Mouse (Mus musculus): ENCODE measurements at regions not wholly inside any gene's neighbourhood (a gene's known extent, or its start where the extent isn't known, plus 50 kb on each side); places are given as distances from the start of the nearest gene placed in this dataset.

DNA sequence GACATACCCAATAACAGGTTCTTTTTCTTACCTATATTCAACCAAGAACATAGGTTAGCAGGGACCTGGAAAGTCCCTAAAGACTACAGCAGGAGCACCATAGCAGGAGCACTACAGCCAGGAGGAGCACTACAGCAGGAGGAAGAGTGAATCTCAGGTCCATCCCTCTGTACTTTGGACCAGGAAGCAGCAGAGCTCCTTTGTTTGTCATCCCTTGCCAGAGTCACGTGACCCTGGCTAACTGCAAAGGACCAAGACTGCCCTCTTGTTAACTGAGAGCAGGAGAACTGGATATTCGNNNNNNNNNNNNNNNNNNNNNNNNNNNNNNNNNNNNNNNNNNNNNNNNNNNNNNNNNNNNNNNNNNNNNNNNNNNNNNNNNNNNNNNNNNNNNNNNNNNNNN lies 172.2 kb upstream of the Samsn1 start:
- no peak overlapping the region for H3K9ac ChIP-seq (replicated peaks; ENCODE audit: low read depth)
- DNase-seq (ENCODE audit: low spot score): no peak
- H3K4me3 ChIP-seq (ENCODE audit: low read depth, low read length): no peak overlapping the region
- H3K27ac ChIP-seq (ENCODE audit: low read length): no peak overlapping the region
- TF ChIP-seq CTCF (IDR thresholded peaks at IDR 0.05) (no peak), EP300 (IDR thresholded peaks at IDR 0.05) (no peak)
- ATAC-seq: no peak
- H3K4me2 ChIP-seq (replicated peaks; ENCODE audit: low read depth, low read length): no peak overlapping the region
- no peaks in the 10 kb centered on the region for H3K36me3 ChIP-seq (ENCODE audit: insufficient read depth, low read length)
- no peaks in the 10 kb centered on the region for H3K9me3 ChIP-seq (ENCODE audit: low read length)
- WGBS: 56% methylated on average over 2 of the region's 2 CpGs
- H3K4me1 ChIP-seq (ENCODE audit: insufficient read depth, low read depth, low read length): no peaks in the 10 kb centered on the region
- H3K27me3 ChIP-seq (replicated peaks; ENCODE audit: insufficient read depth, low read length): no peaks in the 10 kb centered on the region

DNA sequence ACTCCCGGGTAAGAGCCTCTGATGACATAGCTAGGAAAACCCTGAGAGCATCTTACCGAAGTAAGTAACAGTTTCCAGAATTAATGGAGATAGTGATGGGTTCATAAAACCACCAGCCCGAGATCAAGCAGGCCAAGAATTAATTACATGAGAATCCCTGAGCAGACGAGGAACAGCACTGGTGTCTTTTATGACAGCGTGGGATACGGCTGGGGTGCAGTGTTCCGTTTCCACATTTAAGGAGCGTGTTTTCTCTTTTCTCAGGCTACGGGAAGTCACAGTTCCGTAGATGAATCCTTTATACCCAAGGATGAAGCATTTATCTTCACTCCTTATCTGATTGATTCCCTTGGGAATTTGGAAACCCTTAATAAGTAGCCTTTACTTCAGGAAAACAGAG lies 169.1 kb upstream of the Samsn1 start:
- ATAC-seq (no peak), DNase-seq (ENCODE audit: low spot score) (no peak)
- H3K4me3 ChIP-seq (ENCODE audit: low read depth, low read length): no peak overlapping the region
- TF ChIP-seq CTCF (IDR thresholded peaks at IDR 0.05): no peak
- no peak for TF ChIP-seq EP300 (IDR thresholded peaks at IDR 0.05)
- no peaks in the 10 kb centered on the region for H3K27me3 ChIP-seq (replicated peaks; ENCODE audit: insufficient read depth, low read length)
- no peaks in the 10 kb centered on the region for H3K36me3 ChIP-seq (ENCODE audit: insufficient read depth, low read length)
- no peaks in the 10 kb centered on the region for H3K4me1 ChIP-seq (ENCODE audit: insufficient read depth, low read depth, low read length)
- H3K9ac ChIP-seq (replicated peaks; ENCODE audit: low read depth): no peak overlapping the region
- no peak overlapping the region for H3K4me2 ChIP-seq (replicated peaks; ENCODE audit: low read depth, low read length)
- H3K27ac ChIP-seq (ENCODE audit: low read length): no peak overlapping the region
- 96% methylated on average over 10 of the region's 10 CpGs for WGBS
- no peaks in the 10 kb centered on the region for H3K9me3 ChIP-seq (ENCODE audit: low read length)

DNA sequence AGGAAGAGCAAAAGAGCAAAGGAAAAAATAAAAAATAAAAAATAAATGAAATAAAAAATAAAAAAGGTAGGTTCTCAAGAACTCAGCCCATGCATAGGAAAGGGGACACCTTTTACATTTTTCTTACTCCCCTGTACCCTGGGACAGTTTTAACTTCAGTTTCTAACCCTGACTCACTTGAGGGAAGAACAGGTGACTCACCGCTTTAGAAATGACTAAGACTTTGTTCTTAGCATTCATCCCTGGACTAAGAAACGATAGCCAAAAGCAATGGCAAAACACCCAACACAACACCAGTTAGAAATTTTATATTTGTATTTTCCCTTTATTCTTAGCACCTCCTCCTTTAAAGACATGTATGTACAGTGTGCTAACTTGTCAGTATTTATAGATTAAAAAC lies 161.5 kb upstream of the Samsn1 start:
- TF ChIP-seq EP300 (IDR thresholded peaks at IDR 0.05): no peak
- no peak for TF ChIP-seq CTCF (IDR thresholded peaks at IDR 0.05)
- Histone ChIP-seq H3K27me3 (replicated peaks; ENCODE audit: insufficient read depth, low read length) (no peaks in the 10 kb centered on the region), H3K36me3 (ENCODE audit: insufficient read depth, low read length) (no peaks in the 10 kb centered on the region), H3K4me1 (ENCODE audit: insufficient read depth, low read depth, low read length) (no peaks in the 10 kb centered on the region), H3K9me3 (ENCODE audit: low read length) (no peaks in the 10 kb centered on the region), H3K4me3 (ENCODE audit: low read depth, low read length) (no peak overlapping the region), H3K9ac (replicated peaks; ENCODE audit: low read depth) (no peak overlapping the region), H3K4me2 (replicated peaks; ENCODE audit: low read depth, low read length) (no peak overlapping the region), H3K27ac (ENCODE audit: low read length) (no peak overlapping the region)
- WGBS: 85% methylated on average over 2 of the region's 2 CpGs
- ATAC-seq (no peak), DNase-seq (ENCODE audit: low spot score) (no peak)

DNA sequence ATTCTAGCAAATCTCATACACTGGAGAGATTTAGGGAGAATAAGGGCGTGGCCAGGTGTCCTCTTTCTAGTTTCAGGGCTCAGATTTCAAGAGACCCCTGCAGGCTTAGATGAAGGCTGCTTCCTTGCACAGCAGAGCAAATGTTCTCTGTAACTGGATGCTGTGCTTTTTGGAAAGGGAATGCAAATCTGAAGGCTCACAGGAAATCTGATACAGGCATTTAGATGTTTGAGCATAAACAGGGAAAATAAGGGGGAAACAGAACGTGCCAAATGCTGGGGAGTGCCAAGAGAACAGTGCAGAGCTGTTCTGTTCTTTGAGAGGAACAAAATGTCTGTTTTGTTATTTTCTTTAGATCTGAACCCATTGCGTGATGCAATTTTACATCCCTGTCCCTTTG lies 161.0 kb upstream of the Samsn1 start:
- peak; percentile 63 for DNase-seq (ENCODE audit: low spot score)
- no peaks in the 10 kb centered on the region for H3K36me3 ChIP-seq (ENCODE audit: insufficient read depth, low read length)
- H3K4me2 ChIP-seq (replicated peaks; ENCODE audit: low read depth, low read length): no peak overlapping the region
- H3K27ac ChIP-seq (ENCODE audit: low read length): no peak overlapping the region
- ATAC-seq: peak; percentile 62
- H3K4me1 ChIP-seq (ENCODE audit: insufficient read depth, low read depth, low read length): no peaks in the 10 kb centered on the region
- TF ChIP-seq EP300 (IDR thresholded peaks at IDR 0.05) (peak; percentile 87), CTCF (IDR thresholded peaks at IDR 0.05) (no peak)
- no peak overlapping the region for H3K9ac ChIP-seq (replicated peaks; ENCODE audit: low read depth)
- H3K4me3 ChIP-seq (ENCODE audit: low read depth, low read length): no peak overlapping the region
- H3K27me3 ChIP-seq (replicated peaks; ENCODE audit: insufficient read depth, low read length): no peaks in the 10 kb centered on the region
- WGBS: 27% methylated on average over 3 of the region's 3 CpGs
- no peaks in the 10 kb centered on the region for H3K9me3 ChIP-seq (ENCODE audit: low read length)

DNA sequence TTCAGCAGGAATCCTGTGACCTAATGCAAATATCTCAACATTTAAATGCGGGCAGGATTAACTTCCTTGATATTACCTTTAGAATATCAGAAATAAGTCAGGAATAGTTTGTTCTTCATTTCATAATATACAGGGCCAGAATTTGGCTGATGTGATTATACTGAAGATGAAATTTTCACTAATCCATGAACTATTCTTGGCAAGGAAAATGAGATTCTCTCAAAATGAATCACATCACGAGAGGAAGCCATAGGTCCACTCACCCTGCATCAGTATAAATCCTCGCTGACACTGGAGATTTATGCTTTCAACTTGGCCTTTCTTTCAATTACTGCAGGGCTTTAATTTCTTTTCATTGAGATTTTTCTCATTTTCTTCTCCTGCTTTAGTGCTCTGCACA lies 159.5 kb upstream of the Samsn1 start:
- ATAC-seq: no peak

DNA sequence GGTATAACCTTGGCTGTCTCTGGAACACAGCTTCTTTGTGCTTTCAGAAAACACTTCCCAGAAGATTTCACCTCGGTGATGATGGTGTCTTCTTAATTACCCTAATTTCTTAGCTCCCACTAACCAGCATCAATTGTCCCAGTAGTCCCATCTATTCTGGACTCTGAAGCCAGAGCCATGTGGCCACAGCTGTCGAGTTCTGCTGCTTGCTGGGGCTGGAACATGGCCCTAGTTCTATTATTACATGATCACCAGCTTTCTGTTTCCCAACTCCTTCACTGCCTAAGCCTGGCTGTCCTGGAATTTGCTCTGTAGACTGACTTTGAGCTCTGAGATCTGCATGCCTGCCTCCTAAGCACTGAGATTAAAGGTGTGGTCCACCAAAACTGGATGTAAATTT lies 145.6 kb upstream of the Samsn1 start:
- no peak overlapping the region for H3K4me3 ChIP-seq (ENCODE audit: low read depth, low read length)
- no peaks in the 10 kb centered on the region for H3K27me3 ChIP-seq (replicated peaks; ENCODE audit: insufficient read depth, low read length)
- WGBS: 51% methylated on average over 2 of the region's 2 CpGs
- no peak overlapping the region for H3K27ac ChIP-seq (ENCODE audit: low read length)
- no peak for TF ChIP-seq CTCF (IDR thresholded peaks at IDR 0.05)
- no peak for TF ChIP-seq EP300 (IDR thresholded peaks at IDR 0.05)
- H3K9me3 ChIP-seq (ENCODE audit: low read length): no peaks in the 10 kb centered on the region
- DNase-seq (ENCODE audit: low spot score): no peak
- H3K9ac ChIP-seq (replicated peaks; ENCODE audit: low read depth): no peak overlapping the region
- H3K4me1 ChIP-seq (ENCODE audit: insufficient read depth, low read depth, low read length): no peaks in the 10 kb centered on the region
- no peak overlapping the region for H3K4me2 ChIP-seq (replicated peaks; ENCODE audit: low read depth, low read length)
- ATAC-seq: no peak
- no peaks in the 10 kb centered on the region for H3K36me3 ChIP-seq (ENCODE audit: insufficient read depth, low read length)

More for the DNA sequence above, 159.5 kb upstream of the Samsn1 start:
- H3K4me2 ChIP-seq (replicated peaks; ENCODE audit: low read depth, low read length): no peak overlapping the region
- no peak overlapping the region for H3K4me3 ChIP-seq (ENCODE audit: low read depth, low read length)
- 89% methylated on average over 3 of the region's 3 CpGs for WGBS
- H3K27me3 ChIP-seq (replicated peaks; ENCODE audit: insufficient read depth, low read length): no peaks in the 10 kb centered on the region
- no peak for TF ChIP-seq EP300 (IDR thresholded peaks at IDR 0.05)
- no peak for TF ChIP-seq CTCF (IDR thresholded peaks at IDR 0.05)
- no peaks in the 10 kb centered on the region for H3K9me3 ChIP-seq (ENCODE audit: low read length)
- H3K4me1 ChIP-seq (ENCODE audit: insufficient read depth, low read depth, low read length): no peaks in the 10 kb centered on the region
- no peak overlapping the region for H3K9ac ChIP-seq (replicated peaks; ENCODE audit: low read depth)
- H3K27ac ChIP-seq (ENCODE audit: low read length): no peak overlapping the region
- no peaks in the 10 kb centered on the region for H3K36me3 ChIP-seq (ENCODE audit: insufficient read depth, low read length)
- no peak for DNase-seq (ENCODE audit: low spot score)

DNA sequence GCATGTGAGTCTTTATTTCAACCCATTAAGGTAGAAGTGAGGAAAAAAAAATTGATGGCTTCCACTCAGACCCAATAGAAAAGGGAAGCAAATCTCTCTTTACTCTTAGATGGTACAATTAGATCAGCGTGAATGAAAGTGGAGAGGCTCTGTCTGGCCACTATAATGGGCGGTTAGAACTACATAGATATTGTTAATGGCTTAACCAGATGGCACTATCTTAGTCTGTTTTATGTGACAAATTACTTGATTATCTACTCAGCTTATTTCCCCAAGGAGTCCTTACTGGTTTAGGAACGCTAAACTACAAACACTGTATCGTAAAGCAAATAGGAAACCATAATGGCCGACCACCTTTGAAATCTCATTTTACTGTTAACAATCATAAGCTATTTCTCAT lies 138.8 kb upstream of the Samsn1 start:
- no peak overlapping the region for H3K9ac ChIP-seq (replicated peaks; ENCODE audit: low read depth)
- H3K27ac ChIP-seq (ENCODE audit: low read length): no peak overlapping the region
- TF ChIP-seq CTCF (IDR thresholded peaks at IDR 0.05): no peak
- TF ChIP-seq EP300 (IDR thresholded peaks at IDR 0.05): no peak
- H3K4me3 ChIP-seq (ENCODE audit: low read depth, low read length): no peak overlapping the region
- H3K4me2 ChIP-seq (replicated peaks; ENCODE audit: low read depth, low read length): no peak overlapping the region
- DNase-seq (ENCODE audit: low spot score) (no peak), ATAC-seq (no peak)
- H3K27me3 ChIP-seq (replicated peaks; ENCODE audit: insufficient read depth, low read length): no peaks in the 10 kb centered on the region
- WGBS: 84% methylated on average over 5 of the region's 5 CpGs
- no peaks in the 10 kb centered on the region for H3K4me1 ChIP-seq (ENCODE audit: insufficient read depth, low read depth, low read length)
- no peaks in the 10 kb centered on the region for H3K36me3 ChIP-seq (ENCODE audit: insufficient read depth, low read length)
- no peaks in the 10 kb centered on the region for H3K9me3 ChIP-seq (ENCODE audit: low read length)
